Mouse (Mus musculus) liver, embryonic 14.5 days (tissue): ENCODE data around the gene Mrpl51.

Experiments
- CTCF ChIP-seq: IDR thresholded peaks from 2 replicates; pipeline ENCODE4 v1.5.1; 2016; ENCODE audit warnings: antibody characterized with exemption, low read depth, control low read depth
- EP300 ChIP-seq: IDR thresholded peaks from 2 replicates; pipeline ENCODE4 v1.6.1; 2016; ENCODE audit warnings: antibody characterized with exemption, low read depth

GRCm38 (mm10) chr6:125186203-125186602, 5.4 kb upstream of the Mrpl51 start:
- TF ChIP-seq CTCF (no peak), EP300 (no peak)
